Mouse (Mus musculus) WW6 (cell line): Measurements from ENCODE around the gene Mbnl1.

Source experiments
- DNase-seq: peaks from one replicate; pipeline ENCODE4 v3.0.0-alpha.2; 2013; ENCODE audit warnings: low read depth, low spot score

Gene Mbnl1

GRCm38 (mm10) chr3:60608952-60609403 lies 136.3 kb downstream of the Mbnl1 start:
- DNase-seq: no peak

DNA sequence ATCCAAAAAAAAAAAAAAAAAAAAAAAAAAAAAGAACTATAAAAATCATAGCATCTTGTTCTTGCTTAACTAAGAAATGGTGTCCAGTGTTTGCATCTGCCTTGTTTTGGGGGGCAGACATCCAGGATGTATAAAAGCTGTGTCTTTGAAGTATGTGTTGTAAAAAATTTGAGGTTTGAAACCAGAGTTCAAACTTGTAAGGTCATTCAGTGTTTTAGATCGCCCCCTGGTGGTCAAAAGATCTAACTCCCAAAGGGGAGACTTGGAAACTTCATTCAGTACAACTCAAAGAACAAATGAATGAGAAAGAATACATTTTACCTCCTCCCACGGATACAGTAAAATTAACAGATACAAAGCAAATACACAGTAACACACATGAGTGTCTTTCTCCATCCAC lies 139.2 kb downstream of the Mbnl1 start:
- DNase-seq: no peak

DNA sequence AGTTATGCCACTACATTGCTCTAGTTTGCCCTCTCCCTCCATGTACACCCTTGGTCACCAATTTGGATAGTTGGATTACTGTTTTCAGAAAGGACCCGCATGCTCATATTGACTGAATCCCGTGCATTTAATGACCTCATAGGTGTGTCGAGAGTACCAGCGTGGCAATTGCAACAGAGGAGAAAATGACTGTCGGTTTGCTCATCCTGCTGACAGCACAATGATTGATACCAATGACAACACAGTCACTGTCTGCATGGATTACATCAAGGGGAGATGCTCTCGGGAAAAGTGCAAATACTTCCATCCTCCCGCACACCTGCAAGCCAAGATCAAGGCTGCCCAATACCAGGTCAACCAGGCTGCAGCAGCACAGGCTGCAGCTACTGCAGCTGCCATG lies 140.5 kb downstream of the Mbnl1 start:
- DNase-seq: no peak

GRCm38 (mm10) chr3:60614516-60614915 lies 141.9 kb downstream of the Mbnl1 start:
- no peak for DNase-seq

DNA sequence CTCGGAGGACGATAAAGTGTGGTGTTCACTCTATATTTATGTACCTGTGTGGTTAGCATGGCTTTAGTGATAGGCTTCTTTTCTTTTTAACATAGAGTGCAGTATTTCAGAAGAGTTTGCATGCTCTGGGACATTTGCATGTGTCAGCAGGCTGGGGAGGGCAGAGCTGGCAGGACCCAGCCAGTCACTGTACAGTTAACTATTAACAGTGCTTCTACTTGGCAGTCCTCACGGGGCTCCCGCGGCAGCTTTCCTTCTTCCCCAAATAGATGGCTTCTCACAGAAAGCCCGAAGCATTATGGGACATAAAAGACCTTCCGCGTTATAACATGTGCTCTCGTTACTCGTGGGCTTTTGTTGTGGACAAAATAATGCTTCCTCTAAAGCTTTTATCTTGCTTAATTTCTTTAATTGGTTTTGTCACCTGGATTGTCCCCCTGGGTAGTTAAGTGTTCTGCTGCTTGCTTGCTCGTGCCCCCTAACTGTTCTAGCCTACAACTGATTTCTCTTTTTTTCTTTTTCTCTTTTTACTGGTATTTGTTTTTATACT lies 142.5 kb downstream of the Mbnl1 start:
- DNase-seq: no peak

DNA sequence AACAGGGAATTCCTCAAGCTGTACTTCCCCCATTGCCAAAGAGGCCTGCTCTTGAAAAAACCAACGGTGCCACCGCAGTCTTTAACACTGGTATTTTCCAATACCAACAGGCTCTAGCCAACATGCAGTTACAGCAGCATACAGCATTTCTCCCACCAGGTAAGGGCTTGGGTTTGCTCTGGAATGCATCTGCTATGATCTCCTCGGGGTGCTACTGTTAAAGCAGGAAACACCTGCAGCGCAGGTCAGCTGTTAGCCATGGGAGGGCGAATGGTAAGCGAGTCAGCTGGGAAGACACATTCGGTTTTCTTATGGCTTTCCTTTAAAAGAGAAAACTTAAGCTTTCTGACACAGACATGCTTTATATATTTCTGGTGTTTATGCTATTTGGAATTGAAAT lies 143.0 kb downstream of the Mbnl1 start:
- no peak for DNase-seq

DNA sequence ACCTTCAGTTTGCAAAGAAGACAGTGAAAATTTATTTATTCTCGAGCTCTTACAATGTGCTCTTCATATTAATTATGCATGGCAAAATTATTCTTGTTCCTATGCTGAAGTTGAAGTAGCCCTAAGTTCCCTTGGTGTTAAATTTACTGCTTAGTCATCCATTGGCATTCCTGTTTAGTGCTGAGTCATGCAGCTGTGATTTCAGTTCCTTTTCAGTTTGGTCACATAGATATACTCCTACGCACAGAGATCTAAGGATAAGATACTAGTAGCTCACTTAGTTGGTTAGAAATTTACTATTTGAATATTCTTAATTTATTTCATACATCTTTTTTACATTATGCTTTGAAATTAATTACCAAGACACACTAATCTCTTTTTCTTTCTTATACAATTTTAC lies 143.5 kb downstream of the Mbnl1 start:
- DNase-seq: no peak

DNA sequence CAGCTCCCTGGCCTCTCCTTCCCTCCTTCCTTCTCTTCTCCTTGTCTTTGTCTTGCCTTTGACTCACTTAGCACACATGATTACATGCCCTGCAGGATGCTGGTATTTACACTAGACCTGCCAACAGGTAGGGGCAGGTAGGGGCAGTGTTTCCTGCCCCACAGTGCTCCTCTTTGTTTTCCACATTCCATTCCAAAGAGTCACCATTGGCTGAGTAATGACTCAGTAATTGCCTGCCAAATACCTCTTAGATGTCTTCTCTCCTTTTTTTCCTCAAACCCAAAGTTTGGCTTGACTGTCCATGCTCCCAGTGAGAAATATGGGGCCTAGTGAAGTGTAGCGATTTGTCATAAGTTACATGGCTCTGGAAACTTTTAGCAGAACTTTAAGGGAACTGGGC lies 145.0 kb downstream of the Mbnl1 start:
- DNase-seq: no peak

GRCm38 (mm10) chr3:60620236-60620635 lies 147.6 kb downstream of the Mbnl1 start:
- DNase-seq: no peak

DNA sequence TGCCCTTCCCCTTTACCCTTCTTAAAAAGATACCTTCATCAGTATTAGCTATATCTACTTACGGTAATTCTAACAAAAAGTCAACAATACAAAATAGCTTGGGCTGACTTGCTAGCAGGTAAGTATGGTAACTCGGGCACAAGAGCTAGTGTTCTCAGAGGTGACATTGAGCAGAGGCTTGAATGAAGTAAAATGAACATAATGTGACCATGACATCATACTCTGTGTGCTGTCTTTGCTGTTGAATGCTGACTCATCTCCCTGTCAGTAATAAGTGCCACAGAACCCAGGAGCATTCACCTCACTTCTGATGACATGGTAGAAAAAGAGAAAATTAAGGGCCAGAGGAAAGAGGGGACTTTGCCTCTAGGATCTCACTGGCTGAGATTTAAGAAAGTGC lies 158.6 kb downstream of the Mbnl1 start:
- no peak for DNase-seq

DNA sequence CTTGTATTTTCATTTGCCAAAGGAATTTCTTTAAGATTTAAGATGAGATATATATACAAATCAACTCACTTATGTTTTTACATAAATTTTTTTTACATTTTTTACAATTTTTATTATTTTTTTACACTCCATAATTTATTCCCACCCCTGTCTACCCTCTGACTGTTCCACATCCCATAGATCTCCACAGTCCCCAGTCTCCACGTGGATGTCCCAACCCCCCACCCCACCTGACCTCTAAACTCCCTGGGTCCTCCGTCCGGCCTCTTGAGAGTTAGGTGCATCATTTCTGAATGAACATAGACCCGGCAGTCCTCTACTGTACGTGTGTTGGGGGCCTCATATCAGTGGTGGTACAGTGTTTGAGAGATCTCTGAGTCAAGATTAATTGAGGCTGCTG lies 159.1 kb downstream of the Mbnl1 start:
- no peak for DNase-seq

DNA sequence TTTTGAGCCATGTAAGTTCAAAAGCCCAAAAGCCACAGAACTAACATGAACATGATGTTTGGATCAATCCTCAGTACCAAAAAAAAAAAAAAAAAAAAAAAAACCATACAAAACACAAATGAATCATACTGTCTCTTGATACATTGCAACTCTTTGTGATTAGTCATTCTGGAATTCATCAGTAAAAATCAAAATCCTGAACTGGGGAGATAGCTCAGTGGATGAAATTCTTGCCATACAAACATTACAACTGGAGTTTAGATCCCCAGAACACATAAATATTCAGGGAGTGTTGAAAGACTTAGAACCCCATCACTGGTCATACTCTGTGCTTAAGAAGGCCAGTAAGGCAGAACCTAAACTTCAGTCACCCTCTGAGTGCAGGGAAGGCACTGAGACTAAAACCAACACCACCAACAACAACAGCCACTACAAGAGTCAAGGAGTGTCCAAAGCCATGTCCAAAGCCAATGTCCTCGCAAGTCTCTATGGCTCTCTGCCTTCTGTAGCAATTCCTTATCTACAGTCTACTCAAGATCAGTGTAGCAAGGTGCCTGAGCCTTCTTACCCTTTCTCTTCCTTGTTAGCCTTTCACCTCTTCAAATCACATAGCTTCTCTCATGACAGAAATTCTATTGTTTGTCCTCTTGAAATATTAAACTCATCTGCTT lies 160.3 kb downstream of the Mbnl1 start:
- DNase-seq: no peak

DNA sequence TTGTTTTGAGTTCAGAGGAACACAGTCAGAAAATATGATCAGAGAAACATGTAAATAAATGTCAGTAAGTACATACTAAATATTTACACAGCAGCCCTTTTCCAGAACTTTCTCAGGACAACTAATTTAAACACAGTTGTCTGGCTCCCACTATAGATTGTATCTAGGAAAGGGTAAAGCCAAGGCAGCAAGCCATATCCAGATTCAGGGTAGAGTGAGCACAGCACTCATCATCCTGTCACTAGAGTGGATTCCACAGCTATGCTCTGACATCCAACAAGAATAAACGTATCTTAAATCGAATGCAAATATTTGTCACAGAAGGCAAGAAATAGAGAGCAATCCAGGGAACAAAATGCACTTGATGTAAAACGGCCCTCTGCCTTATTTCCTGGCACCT lies 165.9 kb downstream of the Mbnl1 start:
- no peak for DNase-seq

DNA sequence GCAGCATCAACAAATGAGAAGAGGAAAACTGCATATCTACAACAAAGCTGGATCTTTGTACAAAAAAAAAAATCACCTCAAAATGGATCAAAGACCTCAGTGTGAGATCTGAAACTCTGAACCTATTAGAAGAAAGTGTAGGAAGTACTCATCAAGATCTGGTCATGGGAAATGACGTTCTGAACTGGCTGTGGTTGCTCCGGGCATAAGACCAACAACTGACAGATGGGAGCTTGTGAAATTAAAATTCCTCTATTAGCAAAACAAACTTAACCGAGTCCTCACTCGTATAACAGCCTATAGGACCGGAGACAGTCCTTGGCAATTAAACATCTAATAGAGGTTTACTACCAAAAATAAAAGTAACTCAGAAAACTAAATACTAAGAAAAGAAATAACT lies 166.5 kb downstream of the Mbnl1 start:
- DNase-seq: no peak

- DNase-seq: no peak
Measured at GRCm38 (mm10) chr3:60642227-60642626, 169.6 kb downstream of the Mbnl1 start.

DNA sequence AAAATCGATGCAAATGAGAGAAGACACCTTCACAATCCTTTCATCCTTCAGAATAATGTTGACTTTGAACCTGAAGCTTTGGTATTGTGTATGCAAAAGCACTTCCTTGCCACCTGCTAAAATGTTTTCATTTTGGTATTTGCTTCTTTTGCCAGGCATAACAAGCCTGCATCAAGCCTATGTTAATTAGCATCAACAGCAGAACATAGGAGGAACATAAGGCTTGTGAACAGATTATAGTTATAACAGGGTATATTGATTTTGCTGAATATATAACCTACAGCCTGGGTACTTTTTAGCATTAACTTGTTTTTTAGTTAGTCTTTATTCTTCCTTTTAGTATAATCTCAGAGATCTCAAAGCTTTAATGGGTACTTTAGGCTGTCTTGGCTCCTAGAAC lies 172.9 kb downstream of the Mbnl1 start:
- no peak for DNase-seq

DNA sequence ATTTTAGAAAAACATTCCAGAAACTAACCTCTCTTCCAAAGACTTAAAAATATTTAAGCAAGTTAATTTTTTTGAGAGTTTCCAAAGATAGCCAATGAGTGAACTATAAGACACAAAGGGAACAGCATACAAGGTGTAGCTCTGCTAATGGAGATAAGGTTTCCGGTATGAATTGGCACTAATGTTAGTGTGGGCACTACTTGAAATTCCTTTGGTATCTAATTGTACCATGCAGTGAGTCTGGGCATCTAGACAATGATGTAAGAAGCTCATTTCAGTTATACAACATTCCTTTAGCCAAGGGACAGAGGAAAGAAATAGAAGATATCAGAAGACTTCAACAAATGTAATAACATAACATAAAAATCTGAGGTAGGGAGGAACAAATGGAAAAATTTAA lies 175.7 kb downstream of the Mbnl1 start:
- no peak for DNase-seq

DNA sequence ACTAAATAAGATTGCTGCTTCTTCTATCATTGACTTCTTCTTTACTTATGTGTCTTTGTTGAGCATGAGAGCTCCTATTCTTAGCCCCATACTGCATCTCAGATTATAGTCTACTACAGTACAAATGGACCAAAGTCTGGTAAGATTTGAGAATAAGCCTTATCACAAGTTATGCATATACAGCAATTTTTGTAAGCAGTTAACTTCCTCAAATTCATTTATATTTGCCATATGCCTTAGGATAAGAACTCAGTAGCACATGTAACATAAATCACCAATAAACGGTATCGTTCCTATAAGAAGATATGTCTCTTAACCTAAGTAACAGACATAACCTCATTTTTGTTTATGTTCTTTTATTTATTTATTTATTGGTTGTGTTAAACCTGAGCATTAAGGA lies 188.1 kb downstream of the Mbnl1 start:
- no peak for DNase-seq
